Mouse (Mus musculus) large intestine, adult 2 months (tissue): ENCODE measurements around the gene Clpb. TPM values are rescaled to one million over a fixed set of nuclear protein-coding genes. Genes with fewer than 3 reads are reported as not detected.
A peak's percentile ranks its signal among the peaks of the same experiment; 100 is the strongest.

Experiments used
- DNase-seq: peaks from one replicate; pipeline ENCODE4 v3.0.0-alpha.2; 2012; ENCODE audit warnings: low read depth, low spot score
- WGBS: fragments of 180-500 bp; shearing (Covaris S2); methylation state at CpG from one replicate; pipeline ENCODE4 v1.1.7; 2018; 5-methylcytosine and 5-hydroxymethylcytosine counted together
- polyA plus RNA-seq: library from polyadenylated mRNA; depleted of rRNA; stranded (reverse); fragments of >200 nt; gene quantifications from 2 replicates; pipeline ENCODE4 v1.2.3, GENCODE M21; 2012; rRNA removed

Gene Clpb
- polyA plus RNA-seq, 1 experiment, result 24.6 TPM

DNA sequence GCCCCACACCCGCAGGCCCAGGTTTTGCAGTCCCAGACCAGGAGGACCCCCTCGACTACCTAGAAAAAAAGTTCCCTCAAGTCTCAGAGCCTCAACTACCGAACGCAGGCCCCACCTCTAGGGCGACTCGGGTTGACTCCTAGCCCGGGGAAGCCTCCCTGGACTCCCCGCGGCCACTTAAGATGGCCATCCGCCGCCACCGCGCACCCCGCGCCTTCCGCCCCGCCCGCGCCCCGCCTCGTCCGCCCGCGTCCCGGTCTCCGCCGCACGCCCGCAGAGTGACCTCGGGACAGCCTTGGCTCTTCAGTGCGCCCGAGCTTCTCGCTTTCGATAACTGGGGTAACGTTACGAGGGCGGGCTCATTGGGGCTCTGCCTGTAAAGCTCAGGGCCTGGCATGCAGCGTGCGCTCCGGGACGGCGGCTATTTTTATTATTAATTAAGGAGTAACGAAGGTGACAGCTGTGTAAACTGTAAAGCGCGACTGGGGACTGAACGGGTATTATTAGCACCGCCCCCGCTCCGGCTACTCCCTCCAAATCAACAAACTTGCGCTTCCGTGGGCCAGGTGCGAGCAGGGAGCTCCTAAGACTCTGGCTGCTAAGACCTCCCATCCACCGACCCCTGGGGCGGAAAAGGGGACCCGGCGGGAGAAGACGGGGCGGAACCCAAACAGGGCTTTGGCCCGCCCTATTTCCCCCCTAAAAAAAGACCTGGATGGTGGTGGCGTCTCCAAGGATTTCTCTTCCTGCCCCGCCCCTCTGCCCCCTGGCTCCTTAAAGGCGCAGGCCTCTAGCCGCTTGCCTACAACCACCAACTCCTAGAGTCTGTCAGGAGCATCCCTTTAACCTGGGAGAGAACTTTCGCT is 174.4 kb downstream of the Clpb start, which contains the start of gene Inppl1:
TSS of gene Inppl1 (minus strand) at position 624 of the 866 bp plus-strand sequence.
- peak; percentile 82 for DNase-seq
- 1% methylated on average over 64 of the region's 64 CpGs for WGBS

- no peak for DNase-seq
- WGBS, result 54% methylated on average over 6 of the region's 6 CpGs
These were observed 180.8 kb downstream of the Clpb start for GRCm38 (mm10) chr7:101844186-101844585.

Other genes with a start within 250 kb of the Clpb start
- gene Pde2a, start 241.9 kb upstream of the Clpb start, polyA plus RNA-seq, result 18.8 and 21.3 TPM in 2 replicates
- 2.7 and 3.1 TPM in 2 replicates for gene Art2b, start 78.0 kb upstream of the Clpb start, polyA plus RNA-seq
- 0.41 and 0.45 TPM in 2 replicates for gene Phox2a, start 154.7 kb downstream of the Clpb start, polyA plus RNA-seq
- gene Inppl1, start 174.6 kb downstream of the Clpb start, polyA plus RNA-seq, result 54.1 and 73.6 TPM in 2 replicates
- gene Folr2, start 193.6 kb downstream of the Clpb start, polyA plus RNA-seq, result 2.8 and 5.6 TPM in 2 replicates
- 46.4 and 67.7 TPM in 2 replicates for gene Anapc15, start 200.1 kb downstream of the Clpb start, polyA plus RNA-seq
- 1.3 and 2.8 TPM in 2 replicates for gene Folr1, start 207.2 kb downstream of the Clpb start, polyA plus RNA-seq
- gene Lamtor1, start 242.3 kb downstream of the Clpb start, polyA plus RNA-seq, result 185 and 198 TPM in 2 replicates
- 0.11 and 0.14 TPM in 2 replicates for gene Tomt, start 242.7 kb downstream of the Clpb start, polyA plus RNA-seq